Mouse (Mus musculus): Measurements from ENCODE around the gene Alox8.

DNA sequence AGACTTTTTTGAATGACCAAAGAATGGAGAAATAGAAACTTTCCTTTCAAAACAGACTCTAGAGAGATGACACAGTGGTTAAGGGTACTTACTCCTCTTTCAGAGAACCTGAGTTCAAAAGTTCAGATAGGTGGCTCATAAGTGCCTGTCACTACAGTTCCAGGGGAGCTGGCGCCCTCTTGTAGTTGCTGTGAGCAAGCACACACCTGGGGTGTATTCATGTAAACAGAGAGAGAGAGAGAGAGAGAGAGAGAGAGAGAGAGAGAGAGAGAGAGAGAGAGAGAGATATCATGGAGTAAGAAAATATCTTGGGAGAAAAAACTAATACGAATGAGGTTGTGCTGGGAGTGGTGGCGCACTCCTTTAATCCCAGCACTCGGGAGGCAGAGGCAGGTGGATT lies 17.5 kb downstream of the Alox8 start:
- no peak for TF ChIP-seq GATA1 (IDR thresholded peaks at IDR 0.05; ENCODE audit: low read length)
- TF ChIP-seq TAL1 (IDR thresholded peaks at IDR 0.05; ENCODE audit: low read length): no peak
